19 mouse cellular contexts compared by ENCODE assay signal in the genomic region with DNA sequence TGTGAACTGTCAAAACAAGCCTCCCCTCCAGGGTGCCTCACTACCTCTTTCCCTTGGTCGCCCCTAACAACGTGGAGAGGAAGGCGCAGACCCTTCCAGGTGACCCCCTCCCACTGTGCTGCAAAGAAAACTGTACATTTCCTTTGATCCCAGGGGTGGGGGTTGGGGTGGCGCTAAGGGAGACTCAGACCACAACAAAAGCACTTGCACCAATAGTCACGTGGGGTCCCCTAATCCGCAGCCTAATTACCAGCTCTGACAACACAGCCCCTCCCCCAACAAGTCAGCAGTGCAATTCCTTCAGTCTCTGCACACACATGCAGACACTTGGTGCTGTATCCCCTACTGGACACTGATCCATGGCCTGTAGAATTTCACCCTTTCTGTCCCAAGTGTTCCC. TPM values are rescaled to one million over a fixed set of nuclear protein-coding genes. Genes with fewer than 3 reads are reported as not detected.
DNase-seq lines count a peak whose midpoint lies in the region; ATAC-seq and TF ChIP-seq lines count a peak whose summit lies in the region.
"Had no signal": no experiment of that assay in that cellular context is flagged by ENCODE, and none has a peak within 500 bp of the region (broad histone marks: within the 10 kb centered on the region; RNA-seq: fewer than 3 reads in every experiment).

No protein-coding gene starts in this region.

- peak; percentile 83 for DNase-seq in forebrain, embryonic 11.5 days (ENCODE audit: low spot score)
- DNase-seq in forebrain, postnatal 0 days: no peak
- DNase-seq in ovary, postnatal 10 days (ENCODE audit: low spot score): no peak
- DNase-seq in left cerebral cortex, postnatal 25 days (ENCODE audit: low spot score in 2 of 2): no peak
- DNase-seq: cerebellum, adult 9-10 months; heart, adult 18-20 months; kidney, adult 11 months; liver, embryonic 13.5 days had no signal

- no peak overlapping the region for H3K27ac ChIP-seq in forebrain, embryonic 11.5 days (ENCODE audit: low read depth, low read length)
- no peak overlapping the region for H3K27ac ChIP-seq in forebrain, postnatal 0 days (ENCODE audit: low read depth, low read length)
- H3K27ac ChIP-seq in neural tube, embryonic 12.5 days: no peak overlapping the region
- no peak overlapping the region for H3K27ac ChIP-seq in neural tube, embryonic 15.5 days (replicated peaks)
- H3K27ac ChIP-seq in forebrain, embryonic 13.5 days: no peak overlapping the region
- H3K27ac ChIP-seq: hindbrain, embryonic 15.5 days; kidney, postnatal 0 days; liver, embryonic 13.5 days; lung, embryonic 15.5 days; macrophage had no signal

- no peaks in the 10 kb centered on the region for H3K36me3 ChIP-seq in forebrain, embryonic 11.5 days (ENCODE audit: control insufficient read depth, insufficient read depth, low read length)
- no peaks in the 10 kb centered on the region for H3K36me3 ChIP-seq in forebrain, postnatal 0 days (ENCODE audit: insufficient read depth)
- no peaks in the 10 kb centered on the region for H3K36me3 ChIP-seq in neural tube, embryonic 12.5 days
- H3K36me3 ChIP-seq in neural tube, embryonic 15.5 days: no peaks in the 10 kb centered on the region
- H3K36me3 ChIP-seq in forebrain, embryonic 13.5 days (ENCODE audit: poor library complexity, severe bottlenecking): no peaks in the 10 kb centered on the region
- H3K36me3 ChIP-seq: hindbrain, embryonic 15.5 days; liver, embryonic 13.5 days; lung, embryonic 15.5 days had no signal

- H3K4me3 ChIP-seq in forebrain, embryonic 11.5 days (ENCODE audit: low read depth, low read length): no peak overlapping the region
- no peak overlapping the region for H3K4me3 ChIP-seq in forebrain, postnatal 0 days (ENCODE audit: low read depth, low read length)
- H3K4me3 ChIP-seq in neural tube, embryonic 12.5 days: no peak overlapping the region
- no peak overlapping the region for H3K4me3 ChIP-seq in neural tube, embryonic 15.5 days (replicated peaks)
- no peak overlapping the region for H3K4me3 ChIP-seq in forebrain, embryonic 13.5 days
- H3K4me3 ChIP-seq: hindbrain, embryonic 15.5 days; liver, embryonic 13.5 days; lung, embryonic 15.5 days had no signal

- H3K27me3 ChIP-seq in forebrain, embryonic 11.5 days (ENCODE audit: control insufficient read depth, insufficient read depth, low read length): peaks cover 22% of the 10 kb centered on the region
- peaks cover 12% of the 10 kb centered on the region for H3K27me3 ChIP-seq in forebrain, postnatal 0 days (ENCODE audit: insufficient read depth, low read length)
- peaks cover 10% of the 10 kb centered on the region; the same call in 1 of the 2 replicates for H3K27me3 ChIP-seq in neural tube, embryonic 12.5 days (replicated peaks)
- H3K27me3 ChIP-seq in neural tube, embryonic 15.5 days (replicated peaks): 0 out of 2 replicates have a peak, but pooled peaks cover 3% of the 10 kb centered on the region
- peaks cover 49% of the 10 kb centered on the region for H3K27me3 ChIP-seq in forebrain, embryonic 13.5 days

- H3K4me2 ChIP-seq in forebrain, embryonic 11.5 days (ENCODE audit: low read depth, low read length, severe bottlenecking): no peak overlapping the region
- H3K4me2 ChIP-seq in forebrain, postnatal 0 days (ENCODE audit: low read depth): no peak overlapping the region
- H3K4me2 ChIP-seq in neural tube, embryonic 12.5 days (replicated peaks): 0 out of 2 replicates have a peak overlapping the region, but pooled peaks have one; percentile 12
- no peak overlapping the region for H3K4me2 ChIP-seq in neural tube, embryonic 15.5 days
- H3K4me2 ChIP-seq in forebrain, embryonic 13.5 days: peak overlapping the region; percentile 33; the same call in 1 of the 2 replicates
- H3K4me2 ChIP-seq: hindbrain, embryonic 15.5 days; liver, embryonic 13.5 days; lung, embryonic 15.5 days had no signal

- intact Hi-C loops in left cerebral cortex, postnatal 25 days (cut with DNase I): loop anchor here (5.0 kb wide), 1 partner anchor 370 kb away; no protein-coding TSS in a partner anchor

- peak; percentile 64 for ATAC-seq in forebrain, embryonic 11.5 days (replicated peaks; ENCODE audit: low FRiP score)
- ATAC-seq in forebrain, postnatal 0 days: no peak
- ATAC-seq in neural tube, embryonic 12.5 days (ENCODE audit: low FRiP score, low read depth): no peak
- no peak for ATAC-seq in neural tube, embryonic 15.5 days (ENCODE audit: low FRiP score)
- ATAC-seq in forebrain, embryonic 13.5 days: no peak
- ATAC-seq in megakaryocyte progenitor cell, adult 5-6 weeks (replicated peaks; ENCODE audit: poor library complexity): no peak

- WGBS in forebrain, embryonic 11.5 days: 6% methylated on average over 6 of the region's 6 CpGs
- 4% methylated on average over 6 of the region's 6 CpGs for WGBS in forebrain, postnatal 0 days
- 11% methylated on average over 6 of the region's 6 CpGs for WGBS in neural tube, embryonic 12.5 days
- 13% methylated on average over 6 of the region's 6 CpGs for WGBS in neural tube, embryonic 15.5 days
- 0% methylated on average over 6 of the region's 6 CpGs for WGBS in forebrain, embryonic 13.5 days

- no peak for TF ChIP-seq CTCF in forebrain, postnatal 0 days (IDR thresholded peaks at IDR 0.05; ENCODE audit: low read depth)

- no peak overlapping the region for H3K9ac ChIP-seq in forebrain, embryonic 11.5 days (ENCODE audit: low read length)
- H3K9ac ChIP-seq in forebrain, postnatal 0 days: no peak overlapping the region
- H3K9ac ChIP-seq in neural tube, embryonic 12.5 days: no peak overlapping the region
- H3K9ac ChIP-seq in neural tube, embryonic 15.5 days (replicated peaks): no peak overlapping the region
- H3K9ac ChIP-seq in forebrain, embryonic 13.5 days: no peak overlapping the region
- H3K9ac ChIP-seq: hindbrain, embryonic 15.5 days; liver, embryonic 13.5 days; lung, embryonic 15.5 days had no signal

- H3K4me1 ChIP-seq in forebrain, embryonic 11.5 days (replicated peaks; ENCODE audit: control insufficient read depth, insufficient read depth, low read length): peaks cover 19% of the 10 kb centered on the region
- H3K4me1 ChIP-seq in forebrain, postnatal 0 days (ENCODE audit: insufficient read depth): 0 out of 2 replicates have a peak, but pooled peaks cover 3% of the 10 kb centered on the region
- peaks cover 21% of the 10 kb centered on the region for H3K4me1 ChIP-seq in neural tube, embryonic 12.5 days
- H3K4me1 ChIP-seq in neural tube, embryonic 15.5 days: peaks cover 23% of the 10 kb centered on the region
- H3K4me1 ChIP-seq in forebrain, embryonic 13.5 days: peaks cover 29% of the 10 kb centered on the region

- H3K9me3 ChIP-seq in forebrain, embryonic 11.5 days (ENCODE audit: control insufficient read depth, low read length): no peaks in the 10 kb centered on the region
- H3K9me3 ChIP-seq in forebrain, postnatal 0 days (ENCODE audit: low read length): no peaks in the 10 kb centered on the region
- H3K9me3 ChIP-seq in neural tube, embryonic 12.5 days: no peaks in the 10 kb centered on the region
- H3K9me3 ChIP-seq in neural tube, embryonic 15.5 days (replicated peaks): no peaks in the 10 kb centered on the region
- H3K9me3 ChIP-seq in forebrain, embryonic 13.5 days (replicated peaks): no peaks in the 10 kb centered on the region
- H3K9me3 ChIP-seq: hindbrain, embryonic 15.5 days; lung, embryonic 15.5 days had no signal

RNA-seq across cellular contexts. Expression of gene Slc22a18, which starts 5.8 kb away (rescaled TPM):
- polyA plus RNA-seq in forebrain, embryonic 11.5 days (2014; fragmentation: Nextera tagmentation; extraction: Ambion mirVana): 0.20 and 0.29 TPM in 2 replicates
- total RNA-seq in forebrain, postnatal 0 days (2014; rRNA removed): 0.92 and 1.7 TPM in 2 replicates
- polyA plus RNA-seq in forebrain, postnatal 0 days (2015; fragmentation: Nextera tagmentation; extraction: Ambion mirVana): 0.71 and 1.0 TPM in 2 replicates
- 0.52 and 0.85 TPM in 2 replicates for polyA plus RNA-seq in neural tube, embryonic 12.5 days (2016; fragmentation: Nextera tagmentation; extraction: Ambion mirVana)
- polyA plus RNA-seq in neural tube, embryonic 15.5 days (2015; fragmentation: Nextera tagmentation; extraction: Ambion mirVana): 0.61 and 2.0 TPM in 2 replicates
- 0.15 and 0.45 TPM in 2 replicates for polyA plus RNA-seq in forebrain, embryonic 13.5 days (2015; fragmentation: Nextera tagmentation; extraction: Ambion mirVana)
- 0.12 and 1.5 TPM in 2 replicates for total RNA-seq in megakaryocyte progenitor cell, adult 5-6 weeks (2015)
- total RNA-seq in megakaryocyte progenitor cell, adult 5-6 weeks (2017): 0.64 TPM in 1 of 2 replicates, not detected in the other
- under 1 TPM in 1 of 2 experiments, not detected in 1; 0.78 TPM for total RNA-seq in left cerebral cortex, postnatal 25 days (2021)

RNA-seq across cellular contexts. Expression of gene Cdkn1c, which starts 6.9 kb away (rescaled TPM):
- 372 and 435 TPM in 2 replicates for polyA plus RNA-seq in forebrain, embryonic 11.5 days (2014; fragmentation: Nextera tagmentation; extraction: Ambion mirVana)
- 99.0 and 123 TPM in 2 replicates for total RNA-seq in forebrain, postnatal 0 days (2014; rRNA removed)
- 119 and 124 TPM in 2 replicates for polyA plus RNA-seq in forebrain, postnatal 0 days (2015; fragmentation: Nextera tagmentation; extraction: Ambion mirVana)
- polyA plus RNA-seq in neural tube, embryonic 12.5 days (2016; fragmentation: Nextera tagmentation; extraction: Ambion mirVana): 1,329 and 1,332 TPM in 2 replicates
- polyA plus RNA-seq in neural tube, embryonic 15.5 days (2015; fragmentation: Nextera tagmentation; extraction: Ambion mirVana): 275 and 292 TPM in 2 replicates
- polyA plus RNA-seq in forebrain, embryonic 13.5 days (2015; fragmentation: Nextera tagmentation; extraction: Ambion mirVana): 140 and 149 TPM in 2 replicates
- 0.61 and 0.79 TPM in 2 replicates for total RNA-seq in megakaryocyte progenitor cell, adult 5-6 weeks (2015)
- total RNA-seq in megakaryocyte progenitor cell, adult 5-6 weeks (2017): 0.41 and 0.58 TPM in 2 replicates
- 10 to 100 TPM; 10.7 to 11.4 TPM for total RNA-seq in left cerebral cortex, postnatal 25 days (2021)

RNA-seq across cellular contexts. Expression of gene Phlda2, which starts 35.2 kb away (rescaled TPM):
- 1.2 and 2.3 TPM in 2 replicates for polyA plus RNA-seq in forebrain, embryonic 11.5 days (2014; fragmentation: Nextera tagmentation; extraction: Ambion mirVana)
- 0.46 TPM in 1 of 2 replicates, not detected in the other for total RNA-seq in forebrain, postnatal 0 days (2014; rRNA removed)
- polyA plus RNA-seq in forebrain, postnatal 0 days (2015; fragmentation: Nextera tagmentation; extraction: Ambion mirVana): 0.60 TPM in 1 of 2 replicates, not detected in the other
- 1.9 and 2.4 TPM in 2 replicates for polyA plus RNA-seq in neural tube, embryonic 12.5 days (2016; fragmentation: Nextera tagmentation; extraction: Ambion mirVana)
- 1.0 and 1.3 TPM in 2 replicates for polyA plus RNA-seq in neural tube, embryonic 15.5 days (2015; fragmentation: Nextera tagmentation; extraction: Ambion mirVana)
- polyA plus RNA-seq in forebrain, embryonic 13.5 days (2015; fragmentation: Nextera tagmentation; extraction: Ambion mirVana): 0.55 TPM in 1 of 2 replicates, not detected in the other
- 0.81 and 2.2 TPM in 2 replicates for total RNA-seq in megakaryocyte progenitor cell, adult 5-6 weeks (2015)
- total RNA-seq in megakaryocyte progenitor cell, adult 5-6 weeks (2017): not detected in 2 replicates
- total RNA-seq in left cerebral cortex, postnatal 25 days (2021): not detected
- total RNA-seq: gastrocnemius, adult 8-10 months; heart, adult 18-20 months; layer of hippocampus, adult 18-20 months had no signal
- polyA plus RNA-seq: macrophage; neural tube, embryonic 14.5 days had no signal

Comparison
In these comparisons a context has a peak if more than half of its experiments do, and no peak if none do; other contexts are left out.
1. H3K4me2 ChIP-seq: peak in neural tube, embryonic 12.5 days (single experiment) and forebrain, embryonic 13.5 days (single experiment); none in forebrain, embryonic 11.5 days (single experiment), forebrain, postnatal 0 days (single experiment) and neural tube, embryonic 15.5 days (single experiment).